Mouse (Mus musculus) lung, postnatal 0 days (tissue): ENCODE measurements around the gene Cop1.
"Not testable (repeated sequence)": the region's sequence is repeated elsewhere in the genome, so short reads cannot be mapped to it uniquely, and the experiment has no call there.

Source experiments
- CTCF ChIP-seq: IDR thresholded peaks from 2 replicates; pipeline ENCODE4 v1.5.1; 2016; ENCODE audit warnings: antibody characterized with exemption, mild to moderate bottlenecking
- EP300 ChIP-seq: IDR thresholded peaks from 2 replicates; pipeline ENCODE4 v1.6.1; 2016; ENCODE audit warnings: antibody characterized with exemption, mild to moderate bottlenecking, control low read depth

- peak; percentile 31; the same call in 1 of the 2 replicates for TF ChIP-seq CTCF
- not testable (repeated sequence) for TF ChIP-seq EP300
These were observed 597 bp downstream of the Cop1 start for GRCm38 (mm10) chr1:159232572-159233261.
